Mouse (Mus musculus) forebrain, postnatal 0 days (tissue): ENCODE results near the gene Galnt10. TPM values are rescaled to one million over a fixed set of nuclear protein-coding genes. Genes with fewer than 3 reads are reported as not detected.

Source experiments
- ATAC-seq: fragments of 200-750 bp; cut with Nextera tagmentation; 2 replicates; pipeline ENCODE4 v1.8.0; 2017; ENCODE audit warnings: mild to moderate bottlenecking, moderate library complexity
- DNase-seq: peaks from one replicate; pipeline ENCODE4 v3.0.0-alpha.2; 2015
- H3K27ac ChIP-seq: fragments of 300-500 bp; sonication (generic); 2 replicates; pipeline ENCODE4 v1.5.1; 2014; ENCODE audit warnings: low read depth, mild to moderate bottlenecking, antibody characterized with exemption, low read length, moderate library complexity, mixed read lengths
- H3K27me3 ChIP-seq: fragments of 300-500 bp; sonication (generic); 2 replicates; pipeline ENCODE4 v1.6.1; 2014; ENCODE audit warnings: mild to moderate bottlenecking, low read length, mixed read lengths; ENCODE audit not compliant: insufficient read depth
- H3K36me3 ChIP-seq: fragments of 300-500 bp; sonication (generic); 2 replicates; pipeline ENCODE4 v1.6.1; 2014; ENCODE audit warnings: mild to moderate bottlenecking, moderate library complexity; ENCODE audit not compliant: insufficient read depth
- H3K4me1 ChIP-seq: fragments of 300-500 bp; sonication (generic); 2 replicates; pipeline ENCODE4 v1.6.1; 2014; ENCODE audit warnings: antibody characterized with exemption; ENCODE audit not compliant: insufficient read depth
- H3K4me2 ChIP-seq: fragments of 300-500 bp; sonication (generic); 2 replicates; pipeline ENCODE4 v1.6.1; 2014; ENCODE audit warnings: low read depth, mild to moderate bottlenecking, moderate library complexity
- H3K4me3 ChIP-seq: fragments of 300-500 bp; sonication (generic); 2 replicates; pipeline ENCODE4 v1.5.1; 2014; ENCODE audit warnings: low read depth, low read length, mixed read lengths
- H3K9ac ChIP-seq: fragments of 300-500 bp; sonication (generic); 2 replicates; pipeline ENCODE4 v1.6.1; 2014; ENCODE audit warnings: mild to moderate bottlenecking
- H3K9me3 ChIP-seq: fragments of 300-500 bp; sonication (generic); 2 replicates; pipeline ENCODE4 v1.6.1; 2016; ENCODE audit warnings: low read length
- CTCF ChIP-seq: sonication (generic); IDR thresholded peaks from 2 replicates; pipeline ENCODE4 v1.5.1; 2016; ENCODE audit warnings: antibody characterized with exemption, control low read depth, low read depth
- WGBS: fragments of 180-500 bp; shearing (Covaris S2); extraction: QIAGEN DNeasy Blood & Tissue Kit; methylation state at CpG from one replicate; pipeline ENCODE4 v1.1.7; 2014; 5-methylcytosine and 5-hydroxymethylcytosine counted together
- polyA plus RNA-seq: library from polyadenylated mRNA; unstranded; fragments of >200 nt; fragmentation: Nextera tagmentation; extraction: Ambion mirVana; gene quantifications from 2 replicates; pipeline ENCODE4 v1.2.1, GENCODE M21; 2015
- total RNA-seq: library from RNA; depleted of rRNA; stranded (reverse); fragments of >200 nt; gene quantifications from 2 replicates; pipeline ENCODE4 v1.2.3, GENCODE M21; 2014

Galnt10 gene
- total and polyA plus RNA-seq, 2 experiments from 2014 or later = 9.5 to 20.7 TPM

- TF ChIP-seq CTCF = no peak
- Histone ChIP-seq H3K4me3 (no peak overlapping the region), H3K9me3 (no peaks in the 10 kb centered on the region), H3K4me2 (no peak overlapping the region), H3K27me3 (no peaks in the 10 kb centered on the region), H3K36me3 (no peaks in the 10 kb centered on the region), H3K27ac (0 out of 2 replicates have a peak overlapping the region, but pooled peaks have one; percentile 23), H3K9ac (no peak overlapping the region), H3K4me1 (no peaks in the 10 kb centered on the region)
- ATAC-seq (no peak), DNase-seq (no peak)
- 67% methylated on average over 12 of the region's 12 CpGs for WGBS
Measured at GRCm38 (mm10) chr11:57673977-57674687, 28.9 kb downstream of the Galnt10 start.

GRCm38 (mm10) chr11:57677261-57677660, 32.0 kb downstream of the Galnt10 start:
- DNase-seq (no peak), ATAC-seq (no peak)
- H3K36me3 ChIP-seq = no peaks in the 10 kb centered on the region
- H3K27me3 ChIP-seq = no peaks in the 10 kb centered on the region
- WGBS = 73% methylated on average over 3 of the region's 3 CpGs
- no peak overlapping the region for H3K9ac ChIP-seq
- H3K4me1 ChIP-seq = no peaks in the 10 kb centered on the region
- TF ChIP-seq CTCF = no peak
- no peaks in the 10 kb centered on the region for H3K9me3 ChIP-seq
- no peak overlapping the region for H3K4me2 ChIP-seq
- no peak overlapping the region for H3K4me3 ChIP-seq
- no peak overlapping the region for H3K27ac ChIP-seq

DNA sequence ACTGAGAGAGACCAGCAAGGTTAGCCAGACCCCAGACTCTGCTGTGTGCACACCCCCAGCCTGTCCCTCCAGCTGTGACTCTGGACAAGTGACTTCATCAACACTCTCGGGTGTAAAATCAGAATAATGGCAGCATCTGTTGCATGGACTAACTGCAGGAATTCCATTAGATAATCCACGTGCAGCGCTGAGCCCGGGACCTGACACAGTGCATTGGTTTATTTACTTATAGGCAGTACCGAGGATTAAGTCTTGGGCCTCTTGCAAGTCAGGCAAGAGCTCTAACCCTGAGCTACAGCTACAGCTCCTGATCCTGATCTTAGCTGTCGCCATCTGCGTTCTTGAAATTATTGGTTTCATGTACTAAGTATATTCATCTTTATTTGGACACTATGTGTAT, 37.3 kb downstream of the Galnt10 start:
- ATAC-seq = no peak

DNA sequence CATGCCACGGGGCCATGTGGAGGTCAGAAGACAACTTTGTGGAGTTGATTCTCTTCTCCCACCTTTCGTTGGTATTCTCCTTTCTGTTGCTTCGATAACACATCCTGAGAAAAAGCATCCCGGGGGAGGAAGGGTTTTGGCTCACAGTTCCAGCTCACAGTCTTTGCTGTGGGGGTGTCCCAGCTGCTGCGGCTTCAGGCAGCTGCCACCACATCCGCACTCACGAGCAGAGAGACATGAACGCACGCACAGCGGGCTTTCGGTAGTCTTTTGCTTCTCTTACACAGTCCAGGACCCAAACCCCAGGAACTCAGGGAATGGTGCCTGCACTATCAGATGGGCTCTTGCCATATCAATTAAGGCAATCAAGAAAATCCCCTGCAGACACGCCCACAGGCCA, 37.9 kb downstream of the Galnt10 start:
- Histone ChIP-seq H3K9me3 (no peaks in the 10 kb centered on the region), H3K9ac (no peak overlapping the region), H3K4me3 (no peak overlapping the region), H3K27ac (no peak overlapping the region), H3K27me3 (no peaks in the 10 kb centered on the region), H3K4me1 (0 out of 2 replicates have a peak, but pooled peaks cover 4% of the 10 kb centered on the region), H3K36me3 (no peaks in the 10 kb centered on the region), H3K4me2 (no peak overlapping the region)
- no peak for TF ChIP-seq CTCF
- 71% methylated on average over 12 of the region's 12 CpGs for WGBS
- ATAC-seq (0 out of 2 replicates have a peak, but pooled peaks have one; percentile 36), DNase-seq (no peak)

More for the DNA sequence above, 37.3 kb downstream of the Galnt10 start:
- Histone ChIP-seq H3K4me2 (no peak overlapping the region), H3K4me3 (no peak overlapping the region), H3K36me3 (no peaks in the 10 kb centered on the region), H3K9ac (no peak overlapping the region), H3K4me1 (0 out of 2 replicates have a peak, but pooled peaks cover 4% of the 10 kb centered on the region), H3K27me3 (no peaks in the 10 kb centered on the region), H3K9me3 (no peaks in the 10 kb centered on the region), H3K27ac (no peak overlapping the region)
- TF ChIP-seq CTCF = no peak
- no peak for DNase-seq
- 53% methylated on average over 7 of the region's 7 CpGs for WGBS

GRCm38 (mm10) chr11:57683931-57684330, 38.7 kb downstream of the Galnt10 start:
- WGBS = 35% methylated on average over 8 of the region's 8 CpGs
- no peaks in the 10 kb centered on the region for H3K9me3 ChIP-seq
- no peaks in the 10 kb centered on the region for H3K36me3 ChIP-seq
- TF ChIP-seq CTCF = no peak
- H3K4me2 ChIP-seq = no peak overlapping the region
- no peak overlapping the region for H3K27ac ChIP-seq
- H3K4me3 ChIP-seq = no peak overlapping the region
- DNase-seq = no peak
- H3K4me1 ChIP-seq = 0 out of 2 replicates have a peak, but pooled peaks cover 4% of the 10 kb centered on the region
- ATAC-seq = no peak; the same call in 1 of the 2 replicates
- H3K27me3 ChIP-seq = no peaks in the 10 kb centered on the region
- H3K9ac ChIP-seq = no peak overlapping the region

- WGBS = 25% methylated on average over 5 of the region's 5 CpGs
- no peaks in the 10 kb centered on the region for H3K27me3 ChIP-seq
- DNase-seq = no peak
- TF ChIP-seq CTCF = no peak
- no peak overlapping the region for H3K4me3 ChIP-seq
- no peak for ATAC-seq
- H3K36me3 ChIP-seq = no peaks in the 10 kb centered on the region
- H3K9ac ChIP-seq = no peak overlapping the region
- no peaks in the 10 kb centered on the region for H3K9me3 ChIP-seq
- no peak overlapping the region for H3K4me2 ChIP-seq
- H3K27ac ChIP-seq = no peak overlapping the region
- H3K4me1 ChIP-seq = 0 out of 2 replicates have a peak, but pooled peaks cover 4% of the 10 kb centered on the region
Measured at GRCm38 (mm10) chr11:57684891-57685290, 39.6 kb downstream of the Galnt10 start.

DNA sequence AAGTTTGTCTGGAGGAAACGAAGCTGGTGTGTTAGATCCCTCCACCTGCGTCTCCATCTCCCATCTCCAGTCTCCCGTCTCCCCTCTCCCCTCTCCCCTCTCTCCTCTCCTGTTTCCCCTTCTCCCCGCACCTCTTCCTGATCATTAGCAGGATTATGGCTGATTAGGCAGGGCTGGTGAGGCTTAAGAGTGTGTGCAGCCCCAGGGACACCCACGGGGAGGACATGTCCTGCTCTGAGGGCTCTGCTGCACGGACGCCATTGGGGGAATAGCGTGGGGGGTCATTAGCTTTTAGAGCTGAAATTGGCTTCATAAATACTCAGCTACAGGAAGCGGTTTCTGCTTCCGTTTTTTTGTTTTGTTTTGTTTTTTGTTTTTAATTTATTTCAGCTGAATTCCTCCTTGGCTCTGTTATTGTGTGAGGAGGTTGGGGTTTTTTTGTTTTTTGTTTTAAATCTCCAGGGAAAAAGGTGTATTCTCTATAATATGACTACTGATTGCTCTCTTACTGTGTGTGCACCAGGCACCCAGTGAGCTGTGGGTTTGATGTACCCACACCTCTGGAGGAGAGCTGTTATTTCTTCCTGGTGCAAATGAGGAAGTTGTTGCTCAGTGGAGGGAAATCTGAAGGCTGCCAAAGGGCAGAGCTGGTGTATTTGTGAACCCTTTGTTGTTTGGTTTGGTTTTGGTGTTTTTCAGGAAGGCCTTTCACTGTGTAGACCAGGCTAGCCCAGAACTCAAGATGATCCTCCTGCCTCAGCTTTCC, 40.6 kb downstream of the Galnt10 start:
- Histone ChIP-seq H3K27me3 (no peaks in the 10 kb centered on the region), H3K9me3 (no peaks in the 10 kb centered on the region), H3K27ac (no peak overlapping the region), H3K4me1 (0 out of 2 replicates have a peak, but pooled peaks cover 4% of the 10 kb centered on the region), H3K4me3 (no peak overlapping the region), H3K9ac (no peak overlapping the region), H3K36me3 (no peaks in the 10 kb centered on the region), H3K4me2 (no peak overlapping the region)
- no peak for TF ChIP-seq CTCF
- 13% methylated on average over 10 of the region's 10 CpGs for WGBS
- DNase-seq = no peak
- ATAC-seq = no peak; the same call in 1 of the 2 replicates
